Mouse (Mus musculus): ENCODE data around the gene Zfp637. TPM values are rescaled to one million over a fixed set of nuclear protein-coding genes. Genes with fewer than 3 reads are reported as not detected.
"Not testable (repeated sequence)": the region's sequence is repeated elsewhere in the genome, so short reads cannot be mapped to it uniquely, and the experiment has no call there.

Zfp637 gene
- total RNA-seq, 1 experiment from 2014 or later = 30.0 TPM

GRCm38 (mm10) chr6:117863751-117864150 lies 22.8 kb downstream of the Zfp637 start:
- no peak for DNase-seq

GRCm38 (mm10) chr6:117868187-117868586 lies 27.2 kb downstream of the Zfp637 start:
- no peak for DNase-seq

GRCm38 (mm10) chr6:117871034-117871433 lies 30.1 kb downstream of the Zfp637 start:
- DNase-seq = no peak

- DNase-seq = not testable (repeated sequence)
Observed at GRCm38 (mm10) chr6:117873450-117873849, 32.5 kb downstream of the Zfp637 start.

- no peak for DNase-seq
Observed at GRCm38 (mm10) chr6:117874621-117875281, 33.8 kb downstream of the Zfp637 start.

DNA sequence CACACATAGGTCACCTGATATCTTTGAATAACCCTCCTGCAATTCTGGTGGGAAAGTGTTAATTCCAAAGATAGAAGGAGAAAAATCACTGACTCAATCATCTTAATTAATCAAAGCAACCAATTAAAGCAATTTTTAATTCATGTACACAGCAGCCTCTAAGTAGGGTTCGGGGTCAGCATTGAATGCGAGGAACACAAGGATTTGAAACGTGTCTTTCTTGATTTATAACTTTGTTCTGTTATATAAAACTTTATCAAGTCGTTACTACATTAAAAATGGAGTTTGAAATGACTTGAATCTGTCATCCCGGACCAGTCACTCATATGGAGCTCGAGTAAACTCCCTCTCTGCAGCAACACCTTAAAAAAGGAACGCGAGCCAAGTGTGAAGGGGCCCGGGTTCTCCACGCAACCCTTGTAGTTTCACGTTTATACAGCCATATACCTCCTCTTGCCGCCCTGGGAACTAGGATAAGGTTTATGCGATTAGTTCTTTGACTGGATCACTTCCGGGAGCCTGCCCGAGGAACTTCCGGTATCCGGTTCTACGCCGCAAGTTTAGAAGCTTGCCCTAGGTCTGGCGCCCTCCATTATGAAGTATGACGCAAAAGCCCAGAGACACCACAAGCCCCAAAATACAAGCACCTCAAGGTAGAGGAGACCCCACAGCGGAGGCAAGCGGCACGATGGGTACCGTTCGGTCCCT lies 37.9 kb downstream of the Zfp637 start:
- peak; percentile 91 for DNase-seq

GRCm38 (mm10) chr6:117879408-117880115 lies 38.6 kb downstream of the Zfp637 start:
- peak; percentile 100 for DNase-seq

- no peak for DNase-seq
Observed at GRCm38 (mm10) chr6:117880394-117880838, 39.4 kb downstream of the Zfp637 start.

DNA sequence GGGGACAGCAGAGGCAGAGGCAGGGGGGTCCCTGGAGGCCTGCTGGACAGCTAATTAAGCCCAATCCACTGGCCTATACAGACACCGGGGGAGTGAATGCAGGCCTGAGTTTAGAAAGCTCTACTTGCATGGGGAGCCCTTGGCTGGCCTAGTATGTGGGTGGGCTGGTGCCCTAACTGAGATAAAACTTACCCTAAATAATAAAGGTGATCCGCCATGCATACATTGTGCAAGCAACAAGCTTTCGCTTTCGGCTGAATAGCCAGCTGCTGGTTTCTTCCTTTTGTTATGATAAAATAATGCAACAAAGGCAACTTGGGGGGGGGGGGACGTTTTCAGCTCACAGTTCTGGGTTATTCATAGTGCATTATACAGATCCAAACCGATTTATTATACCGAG lies 40.2 kb downstream of the Zfp637 start:
- DNase-seq = no peak

GRCm38 (mm10) chr6:117881997-117882396 lies 41.0 kb downstream of the Zfp637 start:
- DNase-seq = no peak

- no peak for DNase-seq
Observed at GRCm38 (mm10) chr6:117885943-117886342, 45.0 kb downstream of the Zfp637 start.

- no peak for DNase-seq
Observed at GRCm38 (mm10) chr6:117888032-117888431, 47.1 kb downstream of the Zfp637 start.

GRCm38 (mm10) chr6:117888642-117889096 lies 47.7 kb downstream of the Zfp637 start:
- no peak for DNase-seq

DNA sequence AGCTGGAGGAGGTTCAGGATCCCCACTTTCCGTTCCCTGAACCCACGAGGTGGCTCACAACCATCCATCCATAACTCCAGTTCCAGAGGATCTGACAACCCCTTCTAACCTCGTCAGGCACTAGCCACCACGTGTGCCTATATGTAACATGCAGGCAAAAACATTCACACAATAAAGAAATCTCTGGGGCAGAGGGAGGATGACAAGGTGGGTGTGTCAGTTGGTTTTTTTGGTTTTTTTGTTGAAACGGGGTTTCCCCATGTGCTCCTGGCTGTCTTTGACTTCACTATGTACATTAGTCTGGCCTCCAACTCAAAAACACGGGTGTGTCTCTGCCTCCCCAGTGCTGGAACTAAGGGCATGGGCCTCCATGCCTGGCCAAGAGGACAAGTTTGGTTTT lies 49.3 kb downstream of the Zfp637 start:
- no peak for DNase-seq

- DNase-seq = no peak
Observed at GRCm38 (mm10) chr6:117891369-117892160, 50.6 kb downstream of the Zfp637 start.

GRCm38 (mm10) chr6:117892386-117892785 lies 51.4 kb downstream of the Zfp637 start:
- no peak for DNase-seq

DNA sequence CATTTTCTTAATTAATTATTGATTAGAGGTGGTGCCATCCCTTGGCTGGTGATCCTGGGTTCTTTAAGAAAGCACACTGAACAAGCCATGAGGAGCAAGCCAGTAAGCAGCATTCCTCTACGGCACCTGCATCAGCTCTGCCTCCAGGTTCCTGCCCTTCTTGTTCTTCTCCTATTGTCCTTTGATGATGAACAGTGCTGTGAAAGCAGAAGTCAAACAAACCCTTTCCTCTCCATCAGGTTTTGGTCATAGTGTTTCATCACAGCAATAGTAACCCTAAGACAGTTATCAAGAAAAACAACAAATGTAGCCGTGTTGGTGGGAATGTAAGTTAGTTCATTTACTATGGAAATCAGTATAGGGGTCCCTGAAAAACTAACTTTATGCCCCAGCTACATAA lies 52.5 kb downstream of the Zfp637 start:
- no peak for DNase-seq

Other genes starting within 250 kb of the Zfp637 start
- 3.1 and 3.6 TPM in 2 replicates for gene Zfp239, start 20.9 kb downstream of the Zfp637 start, total RNA-seq (2021)
- 385 and 431 TPM in 2 replicates for gene Hnrnpf, start 59.1 kb downstream of the Zfp637 start, total RNA-seq (2021)
- gene Fxyd4, start 96.5 kb downstream of the Zfp637 start, total RNA-seq (2021) = not detected in 2 replicates
- gene Rasgef1a, start 170.3 kb downstream of the Zfp637 start, total RNA-seq (2021) = 0.19 and 0.64 TPM in 2 replicates

Data from adrenal gland, postnatal 14 days (tissue).